Mouse (Mus musculus) intestine, postnatal 0 days (tissue): ENCODE data around the gene Ndufa13. TPM values are rescaled to one million over a fixed set of nuclear protein-coding genes. Genes with fewer than 3 reads are reported as not detected.
A peak's percentile ranks its signal among the peaks of the same experiment; 100 is the strongest.

Experiments used
- ATAC-seq: fragments of 200-750 bp; cut with Nextera tagmentation; 2 replicates; pipeline ENCODE4 v1.8.0; 2017; ENCODE audit warnings: mild to moderate bottlenecking, moderate TSS enrichment, moderate library complexity
- H3K27ac ChIP-seq: fragments of 300-500 bp; sonication (generic); 2 replicates; pipeline ENCODE4 v1.5.1; 2014; ENCODE audit warnings: mild to moderate bottlenecking, low read depth, low read length, moderate library complexity
- H3K27me3 ChIP-seq: fragments of 300-500 bp; sonication (generic); replicated peaks from 2 replicates; pipeline ENCODE4 v1.6.1; 2014; ENCODE audit warnings: low read length, mixed read lengths; ENCODE audit not compliant: control insufficient read depth, insufficient read depth
- H3K36me3 ChIP-seq: fragments of 300-500 bp; sonication (generic); 2 replicates; pipeline ENCODE4 v1.6.1; 2014; ENCODE audit warnings: mild to moderate bottlenecking, moderate library complexity; ENCODE audit not compliant: control insufficient read depth, insufficient read depth
- H3K4me1 ChIP-seq: fragments of 300-500 bp; sonication (generic); replicated peaks from 2 replicates; pipeline ENCODE4 v1.6.1; 2014; ENCODE audit warnings: antibody characterized with exemption, low read length, mixed read lengths; ENCODE audit not compliant: control insufficient read depth, insufficient read depth
- H3K4me2 ChIP-seq: fragments of 300-500 bp; sonication (generic); replicated peaks from 2 replicates; pipeline ENCODE4 v1.6.1; 2014; ENCODE audit warnings: low read depth, mild to moderate bottlenecking, moderate library complexity
- H3K4me3 ChIP-seq: fragments of 300-500 bp; sonication (generic); 2 replicates; pipeline ENCODE4 v1.5.1; 2014; ENCODE audit warnings: low read depth, low read length
- H3K9ac ChIP-seq: fragments of 300-500 bp; sonication (generic); 2 replicates; pipeline ENCODE4 v1.6.1; 2014; ENCODE audit warnings: mild to moderate bottlenecking, low read depth, low read length
- H3K9me3 ChIP-seq: fragments of 300-500 bp; sonication (generic); 2 replicates; pipeline ENCODE4 v1.6.1; 2016; ENCODE audit warnings: mixed run types; ENCODE audit not compliant: control insufficient read depth
- CTCF ChIP-seq: sonication (generic); IDR thresholded peaks from 2 replicates; pipeline ENCODE4 v1.5.1; 2016; ENCODE audit warnings: low read depth, mild to moderate bottlenecking, control low read depth, antibody characterized with exemption, moderate library complexity
- WGBS: fragments of 180-500 bp; shearing (Covaris S2); extraction: QIAGEN DNeasy Blood & Tissue Kit; methylation state at CpG from one replicate; pipeline ENCODE4 v1.1.7; 2014; 5-methylcytosine and 5-hydroxymethylcytosine counted together
- polyA plus RNA-seq: library from polyadenylated mRNA; unstranded; fragments of >200 nt; fragmentation: Nextera tagmentation; extraction: Ambion mirVana; gene quantifications from 2 replicates; pipeline ENCODE4 v1.2.1, GENCODE M21; 2015

Gene Ndufa13
- polyA plus RNA-seq, 1 experiment from 2014 or later, result 310 TPM

- Histone ChIP-seq H3K4me1 (peaks cover 13% of the 10 kb centered on the region), H3K36me3 (peaks cover 26% of the 10 kb centered on the region), H3K9me3 (no peaks in the 10 kb centered on the region), H3K9ac (no peak overlapping the region), H3K27me3 (no peaks in the 10 kb centered on the region), H3K27ac (peak overlapping the region; percentile 37; the same call in 1 of the 2 replicates), H3K4me3 (no peak overlapping the region), H3K4me2 (no peak overlapping the region)
- no peak for ATAC-seq
- WGBS, result 62% methylated on average over 3 of the region's 3 CpGs
- TF ChIP-seq CTCF, result no peak
Observed at GRCm38 (mm10) chr8:69937466-69937865, 35.1 kb upstream of the Ndufa13 start.

- Histone ChIP-seq H3K4me1 (peaks cover 13% of the 10 kb centered on the region), H3K36me3 (peaks cover 26% of the 10 kb centered on the region), H3K4me2 (no peak overlapping the region), H3K9me3 (no peaks in the 10 kb centered on the region), H3K27me3 (no peaks in the 10 kb centered on the region), H3K4me3 (no peak overlapping the region), H3K9ac (no peak overlapping the region), H3K27ac (peak overlapping the region; percentile 37)
- peak; percentile 73 for ATAC-seq
- no peak for TF ChIP-seq CTCF
- 44% methylated on average over 7 of the region's 7 CpGs for WGBS
Observed at GRCm38 (mm10) chr8:69936050-69936794, 33.9 kb upstream of the Ndufa13 start.

GRCm38 (mm10) chr8:69935431-69935830 is 33.1 kb upstream of the Ndufa13 start:
- peak overlapping the region; percentile 37; the same call in 1 of the 2 replicates for H3K27ac ChIP-seq
- WGBS, result 77% methylated on average over 3 of the region's 3 CpGs
- ATAC-seq, result no peak
- H3K9me3 ChIP-seq, result no peaks in the 10 kb centered on the region
- peaks cover 26% of the 10 kb centered on the region for H3K36me3 ChIP-seq
- H3K9ac ChIP-seq, result no peak overlapping the region
- peaks cover 13% of the 10 kb centered on the region for H3K4me1 ChIP-seq
- H3K4me2 ChIP-seq, result no peak overlapping the region
- no peak overlapping the region for H3K4me3 ChIP-seq
- TF ChIP-seq CTCF, result no peak
- H3K27me3 ChIP-seq, result no peaks in the 10 kb centered on the region

- TF ChIP-seq CTCF, result no peak
Observed at GRCm38 (mm10) chr8:69934582-69934981, 32.2 kb upstream of the Ndufa13 start.

DNA sequence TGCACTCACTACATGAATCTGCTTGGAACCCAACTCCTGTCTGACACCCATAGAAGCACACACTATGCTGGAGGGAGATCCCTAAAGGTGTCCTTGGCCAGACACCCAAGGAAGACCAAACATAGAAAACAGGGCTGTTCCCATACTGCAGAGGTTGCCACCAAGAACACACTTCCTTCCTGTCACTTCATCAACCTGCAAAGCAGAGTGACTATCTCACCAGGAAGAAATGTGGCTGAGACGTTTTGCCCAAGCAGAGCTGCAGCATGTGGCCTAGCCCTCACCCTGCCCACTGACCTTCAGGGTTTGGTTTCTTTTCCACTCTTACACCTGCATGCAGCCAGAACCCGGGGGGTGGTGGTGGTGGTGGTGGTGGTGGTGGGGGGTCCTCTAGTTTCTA is 31.5 kb upstream of the Ndufa13 start:
- TF ChIP-seq CTCF, result no peak
- no peak overlapping the region for H3K27ac ChIP-seq
- H3K4me3 ChIP-seq, result no peak overlapping the region
- H3K27me3 ChIP-seq, result no peaks in the 10 kb centered on the region
- no peak for ATAC-seq
- peaks cover 27% of the 10 kb centered on the region for H3K36me3 ChIP-seq
- peaks cover 10% of the 10 kb centered on the region; the same call in 1 of the 2 replicates for H3K4me1 ChIP-seq
- WGBS, result 60% methylated on average over 2 of the region's 2 CpGs
- no peaks in the 10 kb centered on the region for H3K9me3 ChIP-seq
- H3K4me2 ChIP-seq, result no peak overlapping the region
- no peak overlapping the region for H3K9ac ChIP-seq

More at GRCm38 (mm10) chr8:69934582-69934981, 32.2 kb upstream of the Ndufa13 start:
- Histone ChIP-seq H3K4me3 (no peak overlapping the region), H3K36me3 (peaks cover 26% of the 10 kb centered on the region), H3K4me2 (no peak overlapping the region), H3K4me1 (peaks cover 10% of the 10 kb centered on the region; the same call in 1 of the 2 replicates), H3K27me3 (no peaks in the 10 kb centered on the region), H3K27ac (peak overlapping the region; percentile 28; the same call in 1 of the 2 replicates), H3K9ac (no peak overlapping the region), H3K9me3 (no peaks in the 10 kb centered on the region)
- ATAC-seq, result no peak
- WGBS, result 78% methylated on average over 5 of the region's 5 CpGs

GRCm38 (mm10) chr8:69926901-69927300 is 24.5 kb upstream of the Ndufa13 start:
- H3K9me3 ChIP-seq, result no peaks in the 10 kb centered on the region
- no peak for ATAC-seq
- H3K36me3 ChIP-seq, result peaks cover 19% of the 10 kb centered on the region; the same call in 1 of the 2 replicates
- H3K4me2 ChIP-seq, result no peak overlapping the region
- H3K9ac ChIP-seq, result no peak overlapping the region
- no peak overlapping the region for H3K27ac ChIP-seq
- H3K4me1 ChIP-seq, result no peaks in the 10 kb centered on the region
- TF ChIP-seq CTCF, result no peak
- H3K27me3 ChIP-seq, result no peaks in the 10 kb centered on the region
- H3K4me3 ChIP-seq, result no peak overlapping the region
